Mouse (Mus musculus): Measurements from ENCODE around the gene Pld5.
"Not testable (repeated sequence)": the region's sequence is repeated elsewhere in the genome, so short reads cannot be mapped to it uniquely, and the experiment has no call there.

Gene Pld5

DNA sequence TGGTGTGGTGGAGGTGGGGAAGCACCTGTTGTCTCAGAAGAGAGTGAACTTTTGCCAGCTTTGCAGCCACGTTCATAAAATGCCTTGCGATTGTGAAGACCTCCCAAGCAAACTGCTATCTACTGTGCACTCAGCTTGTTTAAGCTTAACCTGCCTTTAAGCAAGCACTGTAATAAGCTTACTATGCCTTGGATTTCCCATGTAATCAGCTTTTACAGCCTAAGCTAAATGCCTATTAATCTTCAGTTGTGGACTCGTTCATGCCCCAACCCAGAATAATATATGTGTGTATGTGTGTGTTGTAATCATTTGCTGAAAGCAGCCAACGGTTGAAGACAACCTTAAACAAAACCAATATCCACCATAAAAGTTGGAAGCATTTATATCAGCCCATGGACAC, 232.1 kb downstream of the Pld5 start:
- no peak for DNase-seq (ENCODE audit: low read depth, low spot score)

DNA sequence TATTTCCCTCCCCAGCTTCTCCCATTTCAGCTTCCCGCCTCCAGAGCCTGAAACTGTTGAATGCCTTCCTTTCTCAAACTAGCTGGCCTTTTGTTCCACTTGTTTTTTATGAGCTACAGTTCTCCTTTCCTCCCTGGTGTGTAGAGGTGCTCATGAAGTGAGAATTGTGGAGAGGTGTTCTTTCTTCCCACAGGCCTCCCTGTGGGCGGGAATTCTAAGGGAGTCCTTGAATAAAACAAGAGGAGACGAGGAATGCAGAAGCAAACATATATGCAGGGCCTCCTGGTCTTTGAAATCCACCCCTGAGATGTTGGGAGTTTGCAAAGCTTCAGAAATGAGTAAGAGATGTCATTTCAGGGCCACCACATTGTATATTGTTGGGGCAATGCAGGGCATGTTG, 235.2 kb downstream of the Pld5 start:
- no peak for DNase-seq (ENCODE audit: low read depth, low spot score)

DNA sequence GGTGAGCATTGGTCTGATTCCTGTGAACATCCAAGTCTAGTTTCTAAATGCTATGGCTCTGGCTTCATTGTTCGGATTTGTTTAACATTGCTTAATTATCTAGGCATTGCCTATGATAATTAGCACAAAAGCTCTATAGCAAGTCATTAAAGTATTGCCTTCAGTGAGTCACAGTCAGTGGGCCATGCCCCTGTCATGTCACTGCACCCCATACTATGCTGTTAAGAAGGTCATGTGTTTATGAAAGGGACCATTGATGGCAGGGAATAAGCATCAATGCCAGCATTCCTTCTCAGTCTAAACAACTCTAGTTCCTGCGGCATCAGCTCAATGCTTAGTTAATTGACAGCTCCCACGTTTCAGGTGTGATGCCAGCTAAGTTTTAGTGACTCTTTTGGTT, 239.1 kb downstream of the Pld5 start:
- DNase-seq (ENCODE audit: low read depth, low spot score) = no peak

GRCm38 (mm10) chr1:176034699-176035098, 240.4 kb downstream of the Pld5 start:
- no peak for DNase-seq (ENCODE audit: low read depth, low spot score)

DNA sequence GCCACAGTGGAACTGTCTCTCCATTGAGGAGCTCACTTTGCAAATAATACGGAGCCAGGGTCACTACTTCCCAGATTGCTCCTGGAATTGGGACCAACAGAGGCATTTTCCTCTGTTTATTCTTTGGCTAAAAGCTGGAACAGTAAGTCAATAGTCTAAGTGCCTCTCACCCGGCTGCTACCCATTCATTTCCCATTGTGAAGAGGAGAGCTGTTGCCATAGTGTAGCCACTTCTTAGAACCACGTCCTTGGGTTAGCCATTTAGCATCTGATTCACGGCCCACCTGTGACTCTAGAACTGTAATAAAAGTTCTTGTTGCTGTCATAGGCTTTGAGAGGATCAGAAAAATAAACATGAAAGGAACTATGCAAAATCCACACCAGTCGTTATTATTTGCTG, 241.4 kb downstream of the Pld5 start:
- DNase-seq (ENCODE audit: low read depth, low spot score) = no peak

GRCm38 (mm10) chr1:176029063-176029462, 246.0 kb downstream of the Pld5 start:
- no peak for DNase-seq (ENCODE audit: low read depth, low spot score)

GRCm38 (mm10) chr1:176028397-176028796, 246.7 kb downstream of the Pld5 start:
- no peak for DNase-seq (ENCODE audit: low read depth, low spot score)

DNA sequence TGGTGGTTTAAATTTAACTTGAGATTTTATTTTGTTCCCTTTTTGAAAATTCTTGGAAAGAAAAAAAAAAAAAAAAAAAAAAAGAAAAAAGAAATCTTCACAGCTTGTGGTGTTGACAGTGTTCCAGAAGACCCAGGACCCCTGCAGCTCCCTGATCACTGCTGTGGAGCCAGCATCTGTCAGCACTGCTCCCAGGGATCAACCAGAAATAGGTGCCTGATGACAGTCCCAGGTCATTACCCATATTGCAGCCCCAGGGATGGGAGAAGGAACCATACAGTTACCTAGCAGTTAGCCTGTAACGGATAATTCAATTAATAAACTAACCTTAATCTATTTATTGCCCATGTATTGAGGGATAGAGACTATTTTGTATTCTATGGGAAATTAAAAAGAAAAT, 250.6 kb downstream of the Pld5 start:
- no peak for DNase-seq (ENCODE audit: low read depth, low spot score)

DNA sequence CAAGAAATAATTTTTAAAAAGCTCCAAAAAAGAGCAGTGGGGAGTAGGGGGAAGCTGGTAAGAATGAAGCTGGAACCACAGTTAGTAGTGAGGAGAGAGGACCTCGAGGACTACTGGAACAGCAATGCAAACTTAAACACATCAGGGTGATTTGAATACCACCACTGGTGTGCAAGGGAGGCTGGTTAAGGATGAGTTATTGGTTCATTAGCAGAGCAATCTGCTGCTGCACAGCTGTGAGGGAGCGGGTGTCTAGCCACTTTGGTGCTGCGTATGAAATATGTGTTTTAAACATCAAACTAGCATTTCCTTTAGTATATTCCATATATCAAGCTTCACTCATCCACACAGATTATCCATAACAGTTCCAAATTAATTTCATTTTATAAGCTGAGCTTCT, 256.6 kb downstream of the Pld5 start:
- no peak for DNase-seq (ENCODE audit: low read depth, low spot score)

- DNase-seq (ENCODE audit: low read depth, low spot score) = no peak
Measured at GRCm38 (mm10) chr1:176016076-176016475, 259.0 kb downstream of the Pld5 start.

- DNase-seq (ENCODE audit: low read depth, low spot score) = no peak
Measured at GRCm38 (mm10) chr1:176013497-176014268, 261.4 kb downstream of the Pld5 start.

- no peak for DNase-seq (ENCODE audit: low read depth, low spot score)
Measured at GRCm38 (mm10) chr1:176011535-176011934, 263.6 kb downstream of the Pld5 start.

DNA sequence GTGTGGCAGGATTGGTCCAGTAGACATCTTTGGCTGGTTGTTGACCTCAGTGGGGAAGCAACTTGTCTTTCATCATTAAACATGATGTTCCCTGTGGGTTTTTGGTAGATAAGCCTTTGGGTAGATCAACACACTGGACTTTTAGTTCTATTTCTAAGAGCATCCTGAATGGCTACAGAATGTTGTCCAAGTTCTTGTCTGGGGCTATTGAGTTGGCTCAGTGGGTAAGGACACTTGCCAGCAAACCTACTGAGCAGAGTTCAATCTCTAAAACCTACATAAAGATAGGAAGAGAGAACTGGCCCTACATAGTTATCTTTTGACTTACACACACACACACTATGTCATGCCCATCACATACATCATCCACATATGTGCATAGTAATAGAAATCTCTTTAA, 264.0 kb downstream of the Pld5 start:
- DNase-seq (ENCODE audit: low read depth, low spot score) = no peak

GRCm38 (mm10) chr1:176008411-176008810, 266.7 kb downstream of the Pld5 start:
- no peak for DNase-seq (ENCODE audit: low read depth, low spot score)

- no peak for DNase-seq (ENCODE audit: low read depth, low spot score)
Measured at GRCm38 (mm10) chr1:176000599-176000998, 274.5 kb downstream of the Pld5 start.

GRCm38 (mm10) chr1:175997076-175997651, 277.9 kb downstream of the Pld5 start:
- DNase-seq (ENCODE audit: low read depth, low spot score) = no peak

GRCm38 (mm10) chr1:175988912-175989311, 286.2 kb downstream of the Pld5 start:
- DNase-seq (ENCODE audit: low read depth, low spot score) = no peak

- no peak for DNase-seq (ENCODE audit: low read depth, low spot score)
Measured at GRCm38 (mm10) chr1:175988448-175988847, 286.7 kb downstream of the Pld5 start.

DNA sequence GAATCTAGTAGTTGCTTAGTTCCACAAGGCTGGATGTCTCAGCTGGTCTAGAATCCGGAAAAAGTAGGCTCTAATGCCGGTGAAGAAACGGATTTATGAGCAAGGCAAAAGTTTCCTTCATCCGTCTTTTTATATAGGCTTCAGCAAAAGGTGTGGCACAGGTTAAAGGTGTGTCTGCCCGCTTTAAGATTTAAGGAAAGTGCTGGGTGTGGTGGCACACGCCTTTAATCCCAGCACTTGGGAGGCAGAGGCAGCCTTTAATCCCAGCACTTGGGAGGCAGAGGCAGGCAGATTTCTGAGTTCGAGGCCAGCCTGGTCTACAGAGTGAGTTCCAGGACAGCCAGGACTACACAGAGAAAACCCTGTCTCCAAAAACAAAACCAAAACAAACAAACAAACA, 296.1 kb downstream of the Pld5 start, which contains the start of gene Rbm8a2:
TSS of gene Rbm8a2 (minus strand) at position 101 of the 400 bp plus-strand sequence.
- not testable (repeated sequence) for DNase-seq (ENCODE audit: low read depth, low spot score)

DNA sequence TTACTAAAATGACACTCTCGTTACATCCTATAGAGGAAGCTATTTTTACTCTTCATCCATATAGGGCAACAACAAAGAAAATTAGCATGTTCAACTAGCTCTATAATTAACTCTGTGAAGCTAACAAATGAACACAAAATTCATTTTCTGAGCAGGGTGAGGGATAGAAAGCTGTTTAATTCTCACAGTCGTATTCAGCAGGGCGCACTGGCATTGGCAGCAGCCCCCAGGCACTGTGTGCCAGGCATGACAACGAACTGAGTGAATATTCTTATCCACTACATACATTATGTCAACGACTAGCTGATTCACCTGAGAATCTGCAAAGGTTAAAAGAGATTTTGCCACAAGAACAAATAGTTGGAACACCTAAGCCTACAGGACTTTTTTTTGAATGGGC, 304.4 kb downstream of the Pld5 start:
- no peak for DNase-seq (ENCODE audit: low read depth, low spot score)

GRCm38 (mm10) chr1:175967004-175967745, 307.9 kb downstream of the Pld5 start:
- DNase-seq (ENCODE audit: low read depth, low spot score) = no peak

GRCm38 (mm10) chr1:175961786-175962185, 313.3 kb downstream of the Pld5 start:
- no peak for DNase-seq (ENCODE audit: low read depth, low spot score)

GRCm38 (mm10) chr1:175950851-175951250, 324.3 kb downstream of the Pld5 start:
- no peak for DNase-seq (ENCODE audit: low read depth, low spot score)
